Mouse (Mus musculus) midbrain, embryonic 12.5 days (tissue): ENCODE measurements around the gene Ascc1. TPM values are rescaled to one million over a fixed set of nuclear protein-coding genes. Genes with fewer than 3 reads are reported as not detected.
A peak's percentile ranks its signal among the peaks of the same experiment; 100 is the strongest.

Experiments used
- ATAC-seq: fragments of 200-750 bp; cut with Nextera tagmentation; 2 replicates; pipeline ENCODE4 v1.8.0; 2017; ENCODE audit warnings: low read depth, moderate TSS enrichment, moderate library complexity; ENCODE audit not compliant: low FRiP score
- H3K27ac ChIP-seq: fragments of 300-500 bp; sonication (generic); replicated peaks from 2 replicates; pipeline ENCODE4 v1.5.1; 2016; ENCODE audit warnings: mild to moderate bottlenecking
- H3K27me3 ChIP-seq: fragments of 300-500 bp; sonication (generic); 2 replicates; pipeline ENCODE4 v1.6.1; 2016; ENCODE audit warnings: mild to moderate bottlenecking
- H3K36me3 ChIP-seq: fragments of 300-500 bp; sonication (generic); 2 replicates; pipeline ENCODE4 v1.6.1; 2016
- H3K4me1 ChIP-seq: fragments of 300-500 bp; sonication (generic); 2 replicates; pipeline ENCODE4 v1.6.1; 2016
- H3K4me2 ChIP-seq: fragments of 300-500 bp; sonication (generic); replicated peaks from 2 replicates; pipeline ENCODE4 v1.6.1; 2016; ENCODE audit warnings: mild to moderate bottlenecking, moderate library complexity
- H3K4me3 ChIP-seq: fragments of 300-500 bp; sonication (generic); 2 replicates; pipeline ENCODE4 v1.5.1; 2016; ENCODE audit warnings: mild to moderate bottlenecking
- H3K9ac ChIP-seq: fragments of 300-500 bp; sonication (generic); replicated peaks from 2 replicates; pipeline ENCODE4 v1.6.1; 2016; ENCODE audit warnings: mild to moderate bottlenecking, moderate library complexity
- H3K9me3 ChIP-seq: fragments of 300-500 bp; sonication (generic); 2 replicates; pipeline ENCODE4 v1.6.1; 2016; ENCODE audit warnings: mild to moderate bottlenecking
- WGBS: fragments of 180-500 bp; shearing (Covaris S2); methylation state at CpG from one replicate; pipeline ENCODE4 v1.1.7; 2016; 5-methylcytosine and 5-hydroxymethylcytosine counted together
- polyA plus RNA-seq: library from polyadenylated mRNA; unstranded; fragments of >200 nt; fragmentation: Nextera tagmentation; extraction: Ambion mirVana; gene quantifications from 2 replicates; pipeline ENCODE4 v1.2.1, GENCODE M21; 2016

Gene Ascc1
- polyA plus RNA-seq, 1 experiment from 2014 or later = 39.6 TPM

DNA sequence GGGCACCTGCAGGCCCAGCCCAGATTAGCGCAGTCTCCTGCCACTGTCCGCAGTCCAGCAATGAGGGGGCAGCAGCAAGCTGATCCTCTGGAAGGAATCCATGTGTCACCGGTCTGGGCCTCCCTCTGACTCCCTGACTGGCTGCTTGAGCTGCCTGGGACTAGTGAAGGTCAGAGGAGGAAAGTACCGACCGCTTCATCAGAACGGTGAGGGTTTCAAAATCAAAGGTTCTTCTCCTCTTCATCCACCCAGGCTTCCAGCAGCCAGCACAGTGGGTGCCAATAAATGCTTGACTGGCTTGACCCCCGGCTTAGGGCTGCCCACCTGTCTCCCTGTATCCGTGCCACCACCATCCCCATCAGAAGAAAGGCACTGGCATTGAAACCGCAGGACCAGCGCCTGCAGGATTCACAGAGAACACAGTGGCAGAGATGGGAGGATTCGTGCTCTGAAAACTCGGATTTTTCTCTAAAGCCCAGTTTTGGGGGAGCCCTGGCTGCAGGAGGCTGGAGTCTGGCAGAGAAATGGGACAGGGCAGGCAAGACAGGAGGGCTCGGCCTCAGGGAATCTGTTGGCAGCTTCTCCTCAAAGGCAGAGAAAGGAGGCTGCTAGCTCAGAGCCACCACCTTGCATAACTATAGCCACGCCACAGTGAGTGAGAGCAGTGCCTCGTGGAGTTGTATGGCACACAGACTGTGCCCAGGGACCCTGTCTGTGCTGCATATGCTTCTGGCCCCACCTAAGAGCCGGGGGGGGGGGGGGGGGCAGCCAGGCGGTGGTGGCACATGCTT lies 105.9 kb downstream of the Ascc1 start:
- Histone ChIP-seq H3K27ac (no peak overlapping the region), H3K4me2 (peak overlapping the region; percentile 93), H3K27me3 (peaks cover 62% of the 10 kb centered on the region), H3K4me3 (peak overlapping the region; percentile 66), H3K36me3 (no peaks in the 10 kb centered on the region), H3K4me1 (peaks cover 32% of the 10 kb centered on the region), H3K9me3 (no peaks in the 10 kb centered on the region), H3K9ac (no peak overlapping the region)
- WGBS = 36% methylated on average over 16 of the region's 17 CpGs
- no peak for ATAC-seq

GRCm38 (mm10) chr10:60109336-60109735 lies 106.7 kb downstream of the Ascc1 start:
- H3K4me2 ChIP-seq = 0 out of 2 replicates have a peak overlapping the region, but pooled peaks have one; percentile 13
- H3K4me3 ChIP-seq = no peak overlapping the region
- H3K9me3 ChIP-seq = no peaks in the 10 kb centered on the region
- H3K27me3 ChIP-seq = peaks cover 57% of the 10 kb centered on the region
- H3K9ac ChIP-seq = no peak overlapping the region
- WGBS = 75% methylated on average over 8 of the region's 8 CpGs
- H3K36me3 ChIP-seq = no peaks in the 10 kb centered on the region
- peaks cover 32% of the 10 kb centered on the region for H3K4me1 ChIP-seq
- 0 out of 2 replicates have a peak overlapping the region, but pooled peaks have one; percentile 20 for H3K27ac ChIP-seq
- no peak for ATAC-seq

GRCm38 (mm10) chr10:60109989-60110388 lies 107.4 kb downstream of the Ascc1 start:
- H3K9me3 ChIP-seq = no peaks in the 10 kb centered on the region
- peaks cover 51% of the 10 kb centered on the region for H3K27me3 ChIP-seq
- WGBS = 82% methylated on average over 8 of the region's 8 CpGs
- no peak for ATAC-seq
- H3K36me3 ChIP-seq = no peaks in the 10 kb centered on the region
- no peak overlapping the region for H3K4me3 ChIP-seq
- 0 out of 2 replicates have a peak overlapping the region, but pooled peaks have one; percentile 13 for H3K4me2 ChIP-seq
- H3K27ac ChIP-seq = 0 out of 2 replicates have a peak overlapping the region, but pooled peaks have one; percentile 20
- no peak overlapping the region; the same call in 1 of the 2 replicates for H3K9ac ChIP-seq
- peaks cover 33% of the 10 kb centered on the region for H3K4me1 ChIP-seq

DNA sequence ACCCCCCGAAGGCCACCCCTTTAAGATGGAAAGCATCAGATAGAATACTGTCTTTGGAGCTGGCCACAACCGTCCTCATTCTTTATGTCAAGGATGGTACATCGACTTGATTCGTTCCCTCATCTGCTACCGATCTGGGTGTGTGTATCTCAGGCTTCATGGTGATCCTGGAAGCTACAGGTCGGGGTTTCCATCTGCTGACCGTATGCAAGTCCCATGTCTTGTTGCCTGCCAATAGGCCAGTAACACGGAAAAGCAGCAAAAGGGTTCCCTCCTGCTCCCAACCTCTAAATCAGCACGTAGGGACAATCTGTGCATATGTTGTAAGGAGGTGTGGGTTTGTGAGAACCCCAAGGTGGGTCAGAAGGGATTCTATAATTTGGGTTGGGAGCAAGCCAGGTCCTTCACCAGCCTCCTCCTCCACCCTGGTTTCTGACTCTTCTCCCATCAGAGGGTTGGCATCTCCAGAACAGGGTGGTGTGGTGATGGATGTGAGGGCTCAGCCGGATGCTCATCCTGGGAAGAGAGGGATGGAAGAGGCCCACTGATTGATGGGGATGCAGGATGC lies 108.4 kb downstream of the Ascc1 start:
- peaks cover 41% of the 10 kb centered on the region for H3K27me3 ChIP-seq
- WGBS = 92% methylated on average over 10 of the region's 10 CpGs
- no peaks in the 10 kb centered on the region for H3K36me3 ChIP-seq
- H3K4me3 ChIP-seq = no peak overlapping the region
- no peak for ATAC-seq
- no peak overlapping the region for H3K9ac ChIP-seq
- H3K4me1 ChIP-seq = peaks cover 35% of the 10 kb centered on the region
- no peaks in the 10 kb centered on the region for H3K9me3 ChIP-seq
- no peak overlapping the region for H3K4me2 ChIP-seq
- H3K27ac ChIP-seq = no peak overlapping the region

- 87% methylated on average over 9 of the region's 9 CpGs for WGBS
- no peaks in the 10 kb centered on the region for H3K36me3 ChIP-seq
- peaks cover 36% of the 10 kb centered on the region for H3K4me1 ChIP-seq
- H3K27ac ChIP-seq = no peak overlapping the region
- H3K9me3 ChIP-seq = no peaks in the 10 kb centered on the region
- no peak overlapping the region for H3K4me3 ChIP-seq
- ATAC-seq = no peak
- H3K27me3 ChIP-seq = peaks cover 12% of the 10 kb centered on the region
- no peak overlapping the region for H3K4me2 ChIP-seq
- no peak overlapping the region for H3K9ac ChIP-seq
Observed at GRCm38 (mm10) chr10:60113965-60114690, 111.5 kb downstream of the Ascc1 start.

GRCm38 (mm10) chr10:60115345-60116185 lies 113.0 kb downstream of the Ascc1 start:
- H3K9ac ChIP-seq = peak overlapping the region; percentile 28; the same call in 1 of the 2 replicates
- peak overlapping the region; percentile 79 for H3K27ac ChIP-seq
- peaks cover 32% of the 10 kb centered on the region for H3K4me1 ChIP-seq
- ATAC-seq = peak; percentile 87
- peak overlapping the region; percentile 24 for H3K4me3 ChIP-seq
- no peaks in the 10 kb centered on the region for H3K36me3 ChIP-seq
- H3K9me3 ChIP-seq = no peaks in the 10 kb centered on the region
- 2% methylated on average over 14 of the region's 14 CpGs for WGBS
- H3K4me2 ChIP-seq = peak overlapping the region; percentile 47
- no peaks in the 10 kb centered on the region; the same call in 1 of the 2 replicates for H3K27me3 ChIP-seq

DNA sequence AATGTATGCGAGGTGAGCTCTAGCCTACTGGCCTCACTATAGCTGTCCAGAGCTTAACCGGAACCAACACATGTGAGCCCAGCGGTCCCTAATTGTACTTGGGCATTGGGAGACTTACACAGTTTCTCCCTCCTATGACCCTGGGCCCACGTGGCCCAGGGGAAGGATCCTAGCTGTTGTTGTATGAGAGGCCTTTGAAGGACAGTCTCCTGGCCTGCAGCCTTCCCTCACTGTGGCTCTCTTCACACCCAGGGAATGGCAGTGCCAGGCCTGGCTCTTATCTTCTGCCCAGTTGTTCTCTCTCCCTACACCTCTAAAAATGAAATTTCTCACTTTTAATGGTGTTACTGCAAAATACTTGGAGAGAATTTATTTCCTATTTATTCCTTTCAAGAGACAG lies 114.4 kb downstream of the Ascc1 start:
- Histone ChIP-seq H3K4me2 (no peak overlapping the region), H3K4me1 (peaks cover 32% of the 10 kb centered on the region), H3K9ac (no peak overlapping the region), H3K27me3 (no peaks in the 10 kb centered on the region; the same call in 1 of the 2 replicates), H3K4me3 (no peak overlapping the region), H3K27ac (no peak overlapping the region), H3K36me3 (no peaks in the 10 kb centered on the region), H3K9me3 (no peaks in the 10 kb centered on the region)
- no peak for ATAC-seq
- 50% methylated on average over 4 of the region's 4 CpGs for WGBS

GRCm38 (mm10) chr10:60118464-60118863 lies 115.9 kb downstream of the Ascc1 start:
- H3K9me3 ChIP-seq = no peaks in the 10 kb centered on the region
- H3K4me1 ChIP-seq = peaks cover 32% of the 10 kb centered on the region
- H3K4me3 ChIP-seq = no peak overlapping the region
- no peak overlapping the region for H3K9ac ChIP-seq
- no peaks in the 10 kb centered on the region; the same call in 1 of the 2 replicates for H3K27me3 ChIP-seq
- ATAC-seq = no peak
- H3K27ac ChIP-seq = no peak overlapping the region
- H3K36me3 ChIP-seq = no peaks in the 10 kb centered on the region
- H3K4me2 ChIP-seq = no peak overlapping the region
- WGBS = 46% methylated on average over 7 of the region's 7 CpGs

DNA sequence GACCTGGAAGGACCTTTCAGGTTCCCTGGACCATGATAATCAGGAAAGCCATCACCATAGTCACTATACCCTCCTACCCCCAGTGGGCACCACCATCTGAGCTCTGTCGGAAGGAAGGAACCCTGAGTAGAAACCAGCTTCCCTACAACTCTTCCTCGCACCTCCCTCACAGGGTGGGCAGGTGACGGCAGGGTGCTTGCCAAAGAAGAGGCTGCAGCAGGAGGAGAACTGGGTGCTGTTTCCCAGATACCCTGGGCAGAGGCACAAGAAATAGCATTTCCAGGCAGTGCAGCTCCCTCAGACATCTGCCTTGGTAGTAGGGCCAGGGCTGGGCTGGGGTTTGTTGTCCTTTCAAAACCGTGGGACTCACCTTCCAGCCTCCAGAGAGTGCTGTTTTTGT lies 118.0 kb downstream of the Ascc1 start:
- peaks cover 2% of the 10 kb centered on the region; the same call in 1 of the 2 replicates for H3K27me3 ChIP-seq
- no peaks in the 10 kb centered on the region for H3K9me3 ChIP-seq
- no peak for ATAC-seq
- H3K36me3 ChIP-seq = no peaks in the 10 kb centered on the region
- no peak overlapping the region for H3K4me3 ChIP-seq
- peaks cover 26% of the 10 kb centered on the region for H3K4me1 ChIP-seq
- H3K27ac ChIP-seq = no peak overlapping the region
- H3K9ac ChIP-seq = no peak overlapping the region
- WGBS = 85% methylated on average over 4 of the region's 4 CpGs
- H3K4me2 ChIP-seq = no peak overlapping the region

DNA sequence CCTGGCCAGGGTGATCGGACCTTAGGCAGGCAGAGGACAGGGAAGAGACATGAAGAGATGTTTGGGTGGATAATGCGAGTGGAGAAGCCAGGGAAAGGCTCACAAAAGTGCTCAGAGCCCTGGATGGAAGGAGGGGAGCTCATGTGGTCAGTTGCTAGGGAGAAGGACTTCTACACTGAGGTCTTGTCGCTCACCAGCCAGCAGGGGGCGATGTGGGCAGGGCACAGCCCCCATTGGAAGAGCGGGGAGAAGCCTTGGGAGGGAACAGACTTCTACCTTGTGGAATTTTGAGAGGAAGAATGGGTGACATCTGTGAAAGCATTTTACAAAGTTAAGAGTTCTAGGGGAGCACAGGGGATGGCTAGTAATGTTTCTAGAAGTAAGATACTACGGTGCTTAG lies 121.5 kb downstream of the Ascc1 start:
- H3K27me3 ChIP-seq = peaks cover 8% of the 10 kb centered on the region; the same call in 1 of the 2 replicates
- ATAC-seq = no peak
- WGBS = 62% methylated on average over 6 of the region's 6 CpGs
- H3K27ac ChIP-seq = no peak overlapping the region
- H3K4me2 ChIP-seq = no peak overlapping the region
- no peaks in the 10 kb centered on the region for H3K36me3 ChIP-seq
- H3K9me3 ChIP-seq = no peaks in the 10 kb centered on the region
- no peak overlapping the region for H3K9ac ChIP-seq
- peaks cover 9% of the 10 kb centered on the region for H3K4me1 ChIP-seq
- no peak overlapping the region for H3K4me3 ChIP-seq
